In genomic region chr3:52170847-52171246, GRCm38 (mm10) we compare ENCODE assay signal across 24 mouse cellular contexts.
"Had no signal": no experiment of that assay in that cellular context is flagged by ENCODE, and none has a peak within 500 bp of the region (broad histone marks: within the 10 kb centered on the region; RNA-seq: fewer than 3 reads in every experiment).

No protein-coding gene starts in this region.

- H3K27ac ChIP-seq: heart, embryonic 10.5 days; heart, embryonic 13.5 days; heart, embryonic 15.5 days; hindbrain, embryonic 13.5 days; hindbrain, embryonic 15.5 days; hindbrain, postnatal 0 days; layer of hippocampus, adult 2 months; left cerebral cortex, adult 2 months; limb, embryonic 13.5 days; limb, embryonic 15.5 days; liver, embryonic 13.5 days; liver, embryonic 15.5 days had no signal

- H3K9me3 ChIP-seq: heart, embryonic 10.5 days; heart, embryonic 13.5 days; heart, embryonic 15.5 days; hindbrain, embryonic 13.5 days; hindbrain, embryonic 15.5 days; limb, embryonic 13.5 days; limb, embryonic 15.5 days; liver, embryonic 13.5 days; liver, embryonic 15.5 days had no signal

- H3K4me2 ChIP-seq: heart, embryonic 13.5 days; heart, embryonic 15.5 days; hindbrain, embryonic 13.5 days; hindbrain, embryonic 15.5 days; limb, embryonic 13.5 days; limb, embryonic 15.5 days; liver, embryonic 13.5 days; liver, embryonic 15.5 days had no signal

- ATAC-seq: hindbrain, postnatal 0 days; intestine, postnatal 0 days had no signal

- H3K9ac ChIP-seq: heart, embryonic 13.5 days; heart, embryonic 15.5 days; hindbrain, embryonic 13.5 days; hindbrain, embryonic 15.5 days; limb, embryonic 13.5 days; limb, embryonic 15.5 days; liver, embryonic 13.5 days; liver, embryonic 15.5 days had no signal

- DNase-seq: gastrocnemius, postnatal 14 days; gastrocnemius, postnatal 36 days; heart, adult 18-20 months; heart, postnatal 14 days; heart, postnatal 36 days; kidney, adult 18-20 months; kidney, adult 8-10 months; kidney, postnatal 10 days; kidney, postnatal 25 days; kidney, postnatal 4 days; left cerebral cortex, postnatal 4 days; liver, embryonic 13.5 days had no signal

- H3K36me3 ChIP-seq: heart, embryonic 10.5 days; heart, embryonic 13.5 days; heart, embryonic 15.5 days; hindbrain, embryonic 13.5 days; hindbrain, embryonic 15.5 days; limb, embryonic 13.5 days; limb, embryonic 15.5 days; liver, embryonic 13.5 days; liver, embryonic 15.5 days had no signal

- H3K4me3 ChIP-seq: heart, embryonic 10.5 days; heart, embryonic 13.5 days; heart, embryonic 15.5 days; hindbrain, embryonic 13.5 days; hindbrain, embryonic 15.5 days; layer of hippocampus, adult 2 months; left cerebral cortex, adult 2 months; limb, embryonic 13.5 days; limb, embryonic 15.5 days; liver, embryonic 13.5 days; liver, embryonic 15.5 days had no signal

- H3K27me3 ChIP-seq: heart, embryonic 15.5 days; hindbrain, embryonic 13.5 days; hindbrain, embryonic 15.5 days; liver, embryonic 13.5 days; liver, embryonic 15.5 days had no signal

- H3K4me1 ChIP-seq: heart, embryonic 10.5 days; heart, embryonic 15.5 days; liver, embryonic 13.5 days; liver, embryonic 15.5 days had no signal
